Mouse (Mus musculus): Measurements from ENCODE around the gene Gm9112. TPM values are rescaled to one million over a fixed set of nuclear protein-coding genes. Genes with fewer than 3 reads are reported as not detected.

Gene Gm9112
- total and polyA plus RNA-seq, 3 experiments, result not detected

DNA sequence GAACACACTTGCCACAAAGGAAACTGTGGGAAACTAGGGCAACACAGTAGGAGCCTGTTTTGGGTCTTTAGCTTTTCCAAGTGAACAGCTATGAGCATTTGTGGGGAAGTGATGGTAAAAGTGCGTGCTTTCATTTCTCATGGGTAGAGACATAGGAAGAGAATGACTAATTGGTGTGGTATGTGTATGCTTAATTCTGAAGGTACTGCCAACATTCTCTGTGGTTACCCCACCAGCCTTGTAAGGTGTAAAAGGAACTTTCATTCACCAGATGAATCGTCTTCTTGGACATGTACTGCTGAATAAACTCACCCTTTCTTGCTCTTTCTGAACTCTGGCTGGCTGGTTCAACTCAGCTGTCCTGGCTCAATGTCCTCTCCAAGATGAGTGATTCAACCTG lies 40.8 kb downstream of the Gm9112 start:
- no peaks in the 10 kb centered on the region for H3K79me2 ChIP-seq (replicated peaks; ENCODE audit: control insufficient read depth, extremely low read depth, insufficient read depth, poor library complexity, severe bottlenecking)
- no peaks in the 10 kb centered on the region for H3K27me3 ChIP-seq (replicated peaks)
- no peak overlapping the region for H3K4me2 ChIP-seq (ENCODE audit: insufficient read depth, low read depth, poor library complexity, severe bottlenecking)
- no peaks in the 10 kb centered on the region for H3K36me3 ChIP-seq (replicated peaks in 1 of 2; ENCODE audit: control insufficient read depth in 1 of 2, insufficient read depth in 1 of 2, low read length in 1 of 2)
- H3K27ac ChIP-seq (ENCODE audit: insufficient read depth, low read depth), result no peak overlapping the region
- no peak overlapping the region for H3K9ac ChIP-seq (ENCODE audit: insufficient read depth, low read depth)
- H3K4me3 ChIP-seq (replicated peaks in 1 of 3; ENCODE audit: low read depth in 2 of 3, low read length in 2 of 3, poor library complexity in 1 of 3), result no peak overlapping the region
- TF ChIP-seq RAD21 (IDR thresholded peaks at IDR 0.05; ENCODE audit: low read depth, low read length) (no peak), NRF1 (IDR thresholded peaks at IDR 0.05; ENCODE audit: low read depth, low read length) (no peak), CHD2 (IDR thresholded peaks at IDR 0.05; ENCODE audit: low read length) (no peak), MEF2A (IDR thresholded peaks at IDR 0.05; ENCODE audit: borderline replicate concordance, low read depth, low read length) (no peak), E2F4 (IDR thresholded peaks at IDR 0.05; ENCODE audit: insufficient replicate concordance, low read depth, low read length) (no peak), ELF1 (IDR thresholded peaks at IDR 0.05; ENCODE audit: low read depth, low read length) (no peak)
- no peak for DNase-seq (ENCODE audit: extremely low read depth)
- no peaks in the 10 kb centered on the region for H3K9me3 ChIP-seq (replicated peaks; ENCODE audit: low read length)
- in situ Hi-C loops (cut with MboI; ENCODE audit: low pct_ligation_motif_present, low pct_unique_long_range_greater_than_20kb, low sequenced_read_pairs), result no loop called here
- no peaks in the 10 kb centered on the region for H3K4me1 ChIP-seq (ENCODE audit: control insufficient read depth in 1 of 2, insufficient read depth in 2 of 2)
- dilution Hi-C loops (cut with MboI; ENCODE audit: extremely low pct_ligation_motif_present, extremely low pct_unique_long_range_greater_than_20kb, low sequenced_read_pairs), result no loop called here

DNA sequence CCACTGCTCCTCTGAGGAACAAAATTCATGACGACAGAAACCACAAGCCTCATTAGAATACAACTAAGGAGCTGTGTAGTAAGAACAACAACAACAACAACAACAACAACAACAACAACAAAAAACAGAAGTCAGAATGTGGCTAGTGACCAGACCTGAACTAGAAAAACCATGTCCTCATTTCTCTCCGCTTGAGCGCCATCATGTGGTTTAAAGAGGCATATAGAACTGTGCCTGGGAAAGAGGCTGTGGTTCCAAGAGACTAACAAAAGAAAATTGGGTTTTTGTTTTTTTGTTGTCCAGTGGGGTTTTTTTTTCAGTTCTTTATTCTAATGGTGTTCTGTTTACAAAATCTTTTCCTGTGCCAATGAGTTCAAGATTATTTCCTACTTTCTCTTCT lies 46.7 kb downstream of the Gm9112 start:
- Histone ChIP-seq H3K79me2 (replicated peaks; ENCODE audit: control insufficient read depth, extremely low read depth, insufficient read depth, poor library complexity, severe bottlenecking) (no peaks in the 10 kb centered on the region), H3K27me3 (replicated peaks) (no peaks in the 10 kb centered on the region), H3K4me1 (ENCODE audit: control insufficient read depth in 1 of 2, insufficient read depth in 2 of 2) (no peaks in the 10 kb centered on the region), H3K4me3 (replicated peaks in 1 of 3; ENCODE audit: low read depth in 2 of 3, low read length in 2 of 3, poor library complexity in 1 of 3) (no peak overlapping the region), H3K9ac (ENCODE audit: insufficient read depth, low read depth) (no peak overlapping the region), H3K36me3 (replicated peaks in 1 of 2; ENCODE audit: control insufficient read depth in 1 of 2, insufficient read depth in 1 of 2, low read length in 1 of 2) (no peaks in the 10 kb centered on the region), H3K9me3 (replicated peaks; ENCODE audit: low read length) (no peaks in the 10 kb centered on the region), H3K4me2 (ENCODE audit: insufficient read depth, low read depth, poor library complexity, severe bottlenecking) (no peak overlapping the region), H3K27ac (ENCODE audit: insufficient read depth, low read depth) (no peak overlapping the region)
- DNase-seq (ENCODE audit: extremely low read depth), result peak; percentile 21
- peak in 1 of 2 experiments; percentile 57; a peak in 2 of 4 replicates for TF ChIP-seq CTCF (conservative IDR thresholded peaks at IDR 0.05 in 1 of 2, IDR thresholded peaks at IDR 0.05 in 1 of 2; ENCODE audit: low read depth in 2 of 2, low read length in 2 of 2)
- TF ChIP-seq MXI1 (IDR thresholded peaks at IDR 0.05; ENCODE audit: low read depth, low read length), result no peak
- TF ChIP-seq RAD21 (IDR thresholded peaks at IDR 0.05; ENCODE audit: low read depth, low read length), result peak; percentile 48
- peak; percentile 20 for TF ChIP-seq SMC3 (IDR thresholded peaks at IDR 0.05; ENCODE audit: low read depth, low read length)
- no peak for TF ChIP-seq NELFE (IDR thresholded peaks at IDR 0.05; ENCODE audit: low read depth, low read length)
- no peak for TF ChIP-seq POLR2AphosphoS2 (IDR thresholded peaks at IDR 0.05; ENCODE audit: low read depth, low read length)
- in situ Hi-C loops (cut with MboI; ENCODE audit: low pct_ligation_motif_present, low pct_unique_long_range_greater_than_20kb, low sequenced_read_pairs), result no loop called here
- dilution Hi-C loops (cut with MboI; ENCODE audit: extremely low pct_ligation_motif_present, extremely low pct_unique_long_range_greater_than_20kb, low sequenced_read_pairs), result no loop called here

Other genes starting within 250 kb of the Gm9112 start
- gene Hdac8, start 202.3 kb downstream of the Gm9112 start, total RNA-seq (2012; rRNA removed), result 12.9 and 13.0 TPM in 2 replicates
- gene Hdac8, start 202.3 kb downstream of the Gm9112 start, total RNA-seq (2014; rRNA removed), result 11.2 and 12.1 TPM in 2 replicates
- gene Hdac8, start 202.3 kb downstream of the Gm9112 start, polyA plus RNA-seq (2012; ENCODE audit: insufficient read length, low read depth), result 13.9 and 15.4 TPM in 2 replicates
- gene Phka1, start 63.4 kb downstream of the Gm9112 start, total RNA-seq (2012; rRNA removed), result 3.3 and 3.9 TPM in 2 replicates
- 2.1 TPM in 2 replicates for gene Phka1, start 63.4 kb downstream of the Gm9112 start, total RNA-seq (2014; rRNA removed)
- 2.2 and 2.3 TPM in 2 replicates for gene Phka1, start 63.4 kb downstream of the Gm9112 start, polyA plus RNA-seq (2012; ENCODE audit: insufficient read length, low read depth)
- gene Gm3880, start 20.7 kb downstream of the Gm9112 start, total RNA-seq (2012; rRNA removed), result not detected in 2 replicates
- gene Gm3880, start 20.7 kb downstream of the Gm9112 start, total RNA-seq (2014; rRNA removed), result not detected in 2 replicates
- not detected in 2 replicates for gene Gm3880, start 20.7 kb downstream of the Gm9112 start, polyA plus RNA-seq (2012; ENCODE audit: insufficient read length, low read depth)
- gene Dmrtc1b, start 230 bp upstream of the Gm9112 start, total RNA-seq (2012; rRNA removed), result not detected in 2 replicates
- gene Dmrtc1b, start 230 bp upstream of the Gm9112 start, total RNA-seq (2014; rRNA removed), result not detected in 2 replicates
- gene Dmrtc1b, start 230 bp upstream of the Gm9112 start, polyA plus RNA-seq (2012; ENCODE audit: insufficient read length, low read depth), result not detected in 2 replicates
- not detected in 2 replicates for gene Dmrtc1c1, start 95.3 kb upstream of the Gm9112 start, total RNA-seq (2012; rRNA removed)
- not detected in 2 replicates for gene Dmrtc1c1, start 95.3 kb upstream of the Gm9112 start, total RNA-seq (2014; rRNA removed)
- gene Dmrtc1c1, start 95.3 kb upstream of the Gm9112 start, polyA plus RNA-seq (2012; ENCODE audit: insufficient read length, low read depth), result not detected in 2 replicates
- gene Dmrtc1c2, start 147.0 kb upstream of the Gm9112 start, total RNA-seq (2012; rRNA removed), result not detected in 2 replicates
- not detected in 2 replicates for gene Dmrtc1c2, start 147.0 kb upstream of the Gm9112 start, total RNA-seq (2014; rRNA removed)
- not detected in 2 replicates for gene Dmrtc1c2, start 147.0 kb upstream of the Gm9112 start, polyA plus RNA-seq (2012; ENCODE audit: insufficient read length, low read depth)
- gene 1700031F05Rik, start 160.3 kb upstream of the Gm9112 start, total RNA-seq (2012; rRNA removed), result not detected in 2 replicates
- not detected in 2 replicates for gene 1700031F05Rik, start 160.3 kb upstream of the Gm9112 start, total RNA-seq (2014; rRNA removed)
- gene 1700031F05Rik, start 160.3 kb upstream of the Gm9112 start, polyA plus RNA-seq (2012; ENCODE audit: insufficient read length, low read depth), result not detected in 2 replicates
- gene Dmrtc1a, start 201.1 kb upstream of the Gm9112 start, total RNA-seq (2012; rRNA removed), result not detected in 2 replicates
- not detected in 2 replicates for gene Dmrtc1a, start 201.1 kb upstream of the Gm9112 start, total RNA-seq (2014; rRNA removed)
- not detected in 2 replicates for gene Dmrtc1a, start 201.1 kb upstream of the Gm9112 start, polyA plus RNA-seq (2012; ENCODE audit: insufficient read length, low read depth)
- gene 1700011M02Rik, start 201.3 kb upstream of the Gm9112 start, total RNA-seq (2012; rRNA removed), result not detected in 2 replicates
- gene 1700011M02Rik, start 201.3 kb upstream of the Gm9112 start, total RNA-seq (2014; rRNA removed), result not detected in 2 replicates
- gene 1700011M02Rik, start 201.3 kb upstream of the Gm9112 start, polyA plus RNA-seq (2012; ENCODE audit: insufficient read length, low read depth), result not detected in 2 replicates
- not detected in 2 replicates for gene 1700018G05Rik, start 220.7 kb upstream of the Gm9112 start, total RNA-seq (2012; rRNA removed)
- not detected in 2 replicates for gene 1700018G05Rik, start 220.7 kb upstream of the Gm9112 start, total RNA-seq (2014; rRNA removed)
- gene 1700018G05Rik, start 220.7 kb upstream of the Gm9112 start, polyA plus RNA-seq (2012; ENCODE audit: insufficient read length, low read depth), result not detected in 2 replicates

All from CH12.LX (cell line).